8 mouse cellular contexts compared by ENCODE assay signal in the genomic region with DNA sequence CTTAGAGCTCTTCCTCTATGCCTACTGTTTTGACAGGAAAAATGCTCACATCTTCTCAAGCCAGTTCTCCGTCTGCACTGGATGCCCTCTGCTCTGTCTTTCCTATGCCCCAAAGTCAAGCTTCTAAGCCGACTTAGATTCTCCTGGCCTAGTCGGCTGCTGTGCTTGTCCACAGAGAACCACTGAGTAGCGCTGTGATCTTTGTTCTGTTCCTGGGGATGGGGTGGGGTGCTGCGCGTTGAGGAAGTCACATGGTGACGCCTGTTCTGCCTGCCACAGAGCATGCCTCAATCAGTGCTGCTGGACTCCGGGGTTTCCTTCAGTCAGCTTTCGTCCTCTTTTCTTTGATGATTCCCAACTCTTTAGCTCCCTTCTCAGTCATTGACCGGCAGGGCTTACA. TPM values are rescaled to one million over a fixed set of nuclear protein-coding genes. Genes with fewer than 3 reads are reported as not detected.
DNase-seq lines count a peak whose midpoint lies in the region; ATAC-seq lines count a peak whose summit lies in the region.
"Had no signal": no experiment of that assay in that cellular context is flagged by ENCODE, and none has a peak within 500 bp of the region (broad histone marks: within the 10 kb centered on the region; RNA-seq: fewer than 3 reads in every experiment).

No protein-coding gene starts in this region.

- H3K4me1 ChIP-seq in embryonic facial prominence, embryonic 11.5 days (ENCODE audit: control insufficient read depth, insufficient read depth, low read length), result no peaks in the 10 kb centered on the region
- no peaks in the 10 kb centered on the region for H3K4me1 ChIP-seq in kidney, embryonic 14.5 days (ENCODE audit: control insufficient read depth, insufficient read depth, low read length)
- H3K4me1 ChIP-seq: neural tube, embryonic 12.5 days had no signal

- ATAC-seq in embryonic facial prominence, embryonic 11.5 days (replicated peaks; ENCODE audit: insufficient number of reproducible peaks, low FRiP score, low TSS enrichment, low read depth), result no peak; the same call in 1 of the 2 replicates
- ATAC-seq in megakaryocyte progenitor cell, adult 5-6 weeks (replicated peaks; ENCODE audit: poor library complexity), result peak; percentile 85
- no peak for ATAC-seq in kidney, embryonic 14.5 days (ENCODE audit: low FRiP score, low TSS enrichment)

- DNase-seq in left cerebral cortex, postnatal 4 days, result peak; percentile 13
- no peak for DNase-seq in left cerebral cortex, postnatal 36 days (ENCODE audit: low spot score in 2 of 2)
- peak; percentile 22 for DNase-seq in WW6 (ENCODE audit: low read depth, low spot score)
- peak; percentile 41 for DNase-seq in embryonic facial prominence, embryonic 11.5 days (ENCODE audit: low spot score)
- DNase-seq in right cerebral cortex, postnatal 25 days, result no peak

- H3K4me2 ChIP-seq in embryonic facial prominence, embryonic 11.5 days (ENCODE audit: low read depth, low read length), result no peak overlapping the region
- H3K4me2 ChIP-seq in kidney, embryonic 14.5 days (replicated peaks; ENCODE audit: low read depth, low read length), result no peak overlapping the region
- H3K4me2 ChIP-seq: neural tube, embryonic 12.5 days had no signal

- H3K36me3 ChIP-seq in embryonic facial prominence, embryonic 11.5 days (replicated peaks; ENCODE audit: control insufficient read depth, insufficient read depth, low read depth, low read length), result no peaks in the 10 kb centered on the region
- H3K36me3 ChIP-seq in kidney, embryonic 14.5 days (ENCODE audit: control insufficient read depth, insufficient read depth, low read length), result no peaks in the 10 kb centered on the region
- H3K36me3 ChIP-seq: neural tube, embryonic 12.5 days had no signal

- 35% methylated on average over 10 of the region's 10 CpGs for WGBS in embryonic facial prominence, embryonic 11.5 days
- 56% methylated on average over 10 of the region's 10 CpGs for WGBS in kidney, embryonic 14.5 days

- H3K27me3 ChIP-seq in embryonic facial prominence, embryonic 11.5 days (ENCODE audit: control insufficient read depth, insufficient read depth, low read length), result no peaks in the 10 kb centered on the region
- H3K27me3 ChIP-seq in kidney, embryonic 14.5 days (ENCODE audit: control insufficient read depth, insufficient read depth, low read length), result no peaks in the 10 kb centered on the region
- H3K27me3 ChIP-seq: neural tube, embryonic 12.5 days had no signal

- no peak overlapping the region for H3K27ac ChIP-seq in embryonic facial prominence, embryonic 11.5 days (replicated peaks; ENCODE audit: low read depth, low read length)
- no peak overlapping the region for H3K27ac ChIP-seq in kidney, embryonic 14.5 days (ENCODE audit: low read depth, low read length)
- H3K27ac ChIP-seq: neural tube, embryonic 12.5 days had no signal

- no peak overlapping the region for H3K4me3 ChIP-seq in embryonic facial prominence, embryonic 11.5 days (ENCODE audit: low read depth, low read length)
- H3K4me3 ChIP-seq in kidney, embryonic 14.5 days (ENCODE audit: low read length), result no peak overlapping the region
- H3K4me3 ChIP-seq: neural tube, embryonic 12.5 days had no signal

- H3K9me3 ChIP-seq in embryonic facial prominence, embryonic 11.5 days (replicated peaks; ENCODE audit: control insufficient read depth, low read length), result no peaks in the 10 kb centered on the region
- H3K9me3 ChIP-seq in kidney, embryonic 14.5 days (ENCODE audit: control insufficient read depth, low read length), result no peaks in the 10 kb centered on the region
- H3K9me3 ChIP-seq: neural tube, embryonic 12.5 days had no signal

- intact Hi-C loops in left cerebral cortex, postnatal 4 days (cut with DNase I), result no loop called here
- intact Hi-C loops in left cerebral cortex, postnatal 36 days (cut with DNase I), result loop anchor here (10.0 kb wide), 1 partner anchor 190 kb away; no protein-coding TSS in a partner anchor

- no peak overlapping the region for H3K9ac ChIP-seq in embryonic facial prominence, embryonic 11.5 days (replicated peaks; ENCODE audit: low read length)
- H3K9ac ChIP-seq in kidney, embryonic 14.5 days (ENCODE audit: low read depth, low read length), result no peak overlapping the region
- H3K9ac ChIP-seq: neural tube, embryonic 12.5 days had no signal

RNA-seq across cellular contexts. Expression of a gene that starts 8.4 kb away (rescaled TPM):
- 10 to 100 TPM; 91.0 to 97.0 TPM for total RNA-seq in left cerebral cortex, postnatal 4 days (2021)
- total RNA-seq in left cerebral cortex, postnatal 36 days (2021), result 10 to 100 TPM; 47.9 to 56.2 TPM
- polyA plus RNA-seq in embryonic facial prominence, embryonic 11.5 days (2014; fragmentation: Nextera tagmentation; extraction: Ambion mirVana), result 22.0 and 22.4 TPM in 2 replicates
- total RNA-seq in megakaryocyte progenitor cell, adult 5-6 weeks (2015), result 0.15 TPM in 1 of 2 replicates, not detected in the other
- total RNA-seq in megakaryocyte progenitor cell, adult 5-6 weeks (2017), result 0.30 and 0.58 TPM in 2 replicates
- 2.3 and 3.7 TPM in 2 replicates for polyA plus RNA-seq in kidney, embryonic 14.5 days (2014; fragmentation: Nextera tagmentation; extraction: Ambion mirVana)

Comparison
In these comparisons a context has a peak if more than half of its experiments do, and no peak if none do; other contexts are left out.
1. DNase-seq: peak in left cerebral cortex, postnatal 4 days (single experiment), WW6 (single experiment) and embryonic facial prominence, embryonic 11.5 days (single experiment); none in left cerebral cortex, postnatal 36 days (0 of 2) and right cerebral cortex, postnatal 25 days (single experiment).
2. RNA of a gene that starts 8.4 kb away (total RNA-seq): 91.0 to 97.0 TPM in left cerebral cortex, postnatal 4 days and 47.9 to 56.2 TPM in left cerebral cortex, postnatal 36 days; 0.15 to 0.58 TPM in megakaryocyte progenitor cell, adult 5-6 weeks; every median in the first group is over 10 times any median in the second.